Mouse (Mus musculus) bone marrow, adult 2 months (tissue): Measurements from ENCODE around the gene Pacrg.

Experiments used
- CTCF ChIP-seq: fragments of 200-500 bp; IDR thresholded peaks from 2 replicates; pipeline ENCODE4 v1.5.1; 2011; ENCODE audit warnings: low read length, control low read depth; ENCODE audit not compliant: control insufficient read depth, insufficient read depth
- POLR2A ChIP-seq: fragments of 200-500 bp; IDR thresholded peaks from 2 replicates; pipeline ENCODE4 v1.6.1; 2011; ENCODE audit warnings: low read depth, mild to moderate bottlenecking, control low read depth, low read length, borderline replicate concordance; ENCODE audit not compliant: control insufficient read depth

GRCm38 (mm10) chr17:10589604-10590003 is 250.5 kb downstream of the Pacrg start:
- TF ChIP-seq CTCF (no peak), POLR2A (no peak)
